26 mouse cellular contexts compared by ENCODE assay signal in the genomic region with DNA sequence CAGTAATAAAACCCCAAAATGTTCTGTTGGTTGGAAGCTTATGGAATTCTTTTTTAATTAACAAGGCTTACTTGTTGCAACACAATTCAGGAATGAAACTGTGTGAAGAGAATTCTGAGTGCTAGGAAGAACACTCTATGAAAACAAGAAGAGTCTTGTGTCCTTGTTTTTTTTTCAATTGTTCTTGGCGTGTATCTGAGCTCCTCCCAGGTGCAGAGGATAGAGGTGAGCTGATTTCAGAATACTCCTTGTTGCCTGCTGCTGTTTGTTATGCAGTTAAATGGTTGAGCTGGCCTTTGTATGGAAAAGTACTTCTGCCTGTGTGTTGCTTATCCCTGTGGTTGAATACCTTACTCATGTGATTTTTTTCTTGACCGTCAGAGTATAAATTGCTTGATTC.
DNase-seq lines count a peak whose midpoint lies in the region; ATAC-seq lines count a peak whose summit lies in the region.
"Had no signal": no experiment of that assay in that cellular context is flagged by ENCODE, and none has a peak within 500 bp of the region (broad histone marks: within the 10 kb centered on the region; RNA-seq: fewer than 3 reads in every experiment).

No protein-coding gene starts in this region.

- no peaks in the 10 kb centered on the region for H3K9me3 ChIP-seq in limb, embryonic 10.5 days (replicated peaks)
- H3K9me3 ChIP-seq in limb, embryonic 13.5 days, result no peaks in the 10 kb centered on the region
- H3K9me3 ChIP-seq: forebrain, embryonic 12.5 days; forebrain, embryonic 15.5 days; G1E; heart, embryonic 10.5 days; heart, embryonic 13.5 days had no signal

- 87% methylated on average over 2 of the region's 2 CpGs for WGBS in limb, embryonic 10.5 days
- WGBS in limb, embryonic 13.5 days, result 86% methylated on average over 2 of the region's 2 CpGs

- no peaks in the 10 kb centered on the region for H3K27me3 ChIP-seq in limb, embryonic 10.5 days (ENCODE audit: low read depth, poor library complexity, severe bottlenecking)
- H3K27me3 ChIP-seq in limb, embryonic 13.5 days, result no peaks in the 10 kb centered on the region
- H3K27me3 ChIP-seq: CH12.LX; forebrain, embryonic 12.5 days; forebrain, embryonic 15.5 days; heart, embryonic 13.5 days; Patski had no signal

- ATAC-seq in limb, embryonic 13.5 days (ENCODE audit: low FRiP score, low read depth), result no peak
- ATAC-seq: forebrain, embryonic 15.5 days; hindbrain, postnatal 0 days; inflammation-experienced regulatory T-cells, adult 6 months; Patski had no signal

- no peak overlapping the region for H3K4me3 ChIP-seq in limb, embryonic 10.5 days
- no peak overlapping the region for H3K4me3 ChIP-seq in limb, embryonic 13.5 days
- H3K4me3 ChIP-seq: forebrain, embryonic 12.5 days; forebrain, embryonic 15.5 days; heart, adult 2 months; heart, embryonic 10.5 days; heart, embryonic 13.5 days had no signal

- H3K9ac ChIP-seq in limb, embryonic 13.5 days, result no peak overlapping the region
- H3K9ac ChIP-seq: forebrain, embryonic 12.5 days; forebrain, embryonic 15.5 days; heart, embryonic 13.5 days; hindbrain, embryonic 14.5 days had no signal

- H3K27ac ChIP-seq in limb, embryonic 10.5 days, result peak overlapping the region; percentile 32; the same call in 1 of the 2 replicates
- H3K27ac ChIP-seq in limb, embryonic 13.5 days, result peak overlapping the region; percentile 48; the same call in 1 of the 2 replicates
- H3K27ac ChIP-seq: forebrain, embryonic 12.5 days; forebrain, embryonic 15.5 days; heart, adult 2 months; heart, embryonic 10.5 days; heart, embryonic 13.5 days; hindbrain, embryonic 14.5 days; hindbrain, postnatal 0 days had no signal

- H3K4me2 ChIP-seq in limb, embryonic 13.5 days (replicated peaks), result no peak overlapping the region
- H3K4me2 ChIP-seq: forebrain, embryonic 12.5 days; forebrain, embryonic 15.5 days; heart, embryonic 13.5 days; hindbrain, embryonic 14.5 days had no signal

- no peaks in the 10 kb centered on the region for H3K36me3 ChIP-seq in limb, embryonic 10.5 days
- H3K36me3 ChIP-seq in limb, embryonic 13.5 days, result no peaks in the 10 kb centered on the region
- H3K36me3 ChIP-seq: forebrain, embryonic 12.5 days; forebrain, embryonic 15.5 days; G1E; heart, embryonic 10.5 days had no signal

- H3K4me1 ChIP-seq in limb, embryonic 10.5 days, result peaks cover 17% of the 10 kb centered on the region
- peaks cover 22% of the 10 kb centered on the region for H3K4me1 ChIP-seq in limb, embryonic 13.5 days
- H3K4me1 ChIP-seq: forebrain, embryonic 12.5 days; forebrain, embryonic 15.5 days; heart, embryonic 10.5 days; heart, embryonic 13.5 days had no signal

- DNase-seq in fat pad, adult 2 months (ENCODE audit: extremely low read depth, low read depth, low spot score), result peak; percentile 55
- no peak for DNase-seq in limb, embryonic 10.5 days (ENCODE audit: low spot score)
- no peak for DNase-seq in ovary, postnatal 14 days (ENCODE audit: low spot score)
- DNase-seq in cerebellum, adult 8-10 months, result no peak
- no peak for DNase-seq in cerebellum, postnatal 14 days
- DNase-seq: adrenal gland, postnatal 10 days; adrenal gland, postnatal 36 days; B cell, adult 2 months; cerebellum, adult 11 months; cerebellum, adult 2 months; cerebellum, postnatal 10 days; gastrocnemius, postnatal 25 days; heart, adult 2 months; heart, postnatal 14 days; heart, postnatal 4 days had no signal
